Mouse (Mus musculus) kidney, postnatal 4 days (tissue): ENCODE measurements at regions not wholly inside any gene's neighbourhood (a gene's known extent, or its start where the extent isn't known, plus 50 kb on each side); places are given as distances from the start of the nearest gene placed in this dataset.

ENCODE experiments used
- DNase-seq, 2 experiments: peaks; one replicate each; pipeline ENCODE4 v3.0.0; 2021; ENCODE audit warnings: mixed read lengths in 2 of 2

- DNase-seq = peak in 1 of 2 experiments; percentile 10
Observed at GRCm38 (mm10) chr14:68973636-68974101, 320.4 kb downstream of the Synb start.

DNA sequence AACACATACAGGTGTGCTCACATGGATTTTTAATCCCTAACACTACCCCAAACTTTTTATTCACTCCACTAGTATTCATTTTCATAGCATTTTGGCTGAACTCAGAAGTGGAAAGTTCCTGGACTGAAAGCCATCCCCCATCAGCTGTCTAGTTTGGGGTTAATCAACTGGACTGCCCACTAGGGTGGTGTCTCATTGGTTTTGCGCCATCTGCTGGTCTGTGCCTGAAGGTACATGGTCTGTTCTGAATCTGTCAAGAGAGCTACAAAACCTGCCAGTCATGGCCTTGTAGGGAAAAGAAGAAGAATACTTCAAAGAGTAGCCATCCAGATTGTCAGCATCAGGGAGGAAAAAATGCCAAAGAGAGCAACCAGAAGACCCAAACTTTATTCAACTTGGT is 327.3 kb downstream of the Synb start:
- DNase-seq = peak; percentile 79

DNA sequence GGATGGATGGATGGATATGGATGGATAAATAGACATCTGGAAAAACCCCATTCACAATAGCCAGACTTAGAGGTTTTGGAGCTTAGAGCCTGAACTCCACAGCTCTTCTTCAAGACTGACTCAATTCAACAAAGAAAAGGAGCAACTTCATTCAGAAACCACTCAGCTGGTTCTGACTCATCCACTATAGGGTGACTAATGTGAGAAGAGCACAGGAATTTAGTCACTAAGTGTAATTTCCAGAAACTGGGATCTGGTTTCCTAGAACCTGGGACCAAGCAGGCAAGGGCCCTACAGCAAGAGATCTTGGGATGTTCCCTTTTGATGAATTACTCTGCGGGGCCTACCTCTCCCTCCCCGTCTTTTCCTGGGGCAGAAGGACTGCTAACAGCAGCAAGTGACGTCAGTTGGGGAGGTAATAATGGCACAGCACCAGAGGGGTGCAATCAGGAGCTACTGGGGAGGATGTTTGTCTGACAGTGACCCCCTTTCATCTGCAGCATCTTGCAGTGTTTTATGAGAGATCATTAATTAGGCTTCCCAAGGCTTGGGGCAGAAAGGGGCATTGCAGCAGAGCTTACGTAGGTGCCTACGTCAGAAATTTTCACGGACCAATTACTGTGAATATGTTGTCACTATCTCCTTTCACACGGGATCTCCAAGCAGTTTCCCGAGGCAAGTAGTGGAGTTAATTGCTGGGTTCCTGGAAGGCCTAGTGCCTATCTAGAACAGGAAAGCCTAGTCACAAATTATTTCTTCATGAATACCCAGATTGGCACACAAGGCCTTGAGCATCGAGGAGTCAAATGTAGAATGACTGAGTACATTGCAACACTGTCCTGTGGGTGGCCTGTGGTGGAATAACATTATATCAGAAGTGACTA is 339.3 kb downstream of the Synb start:
- no peak for DNase-seq

DNA sequence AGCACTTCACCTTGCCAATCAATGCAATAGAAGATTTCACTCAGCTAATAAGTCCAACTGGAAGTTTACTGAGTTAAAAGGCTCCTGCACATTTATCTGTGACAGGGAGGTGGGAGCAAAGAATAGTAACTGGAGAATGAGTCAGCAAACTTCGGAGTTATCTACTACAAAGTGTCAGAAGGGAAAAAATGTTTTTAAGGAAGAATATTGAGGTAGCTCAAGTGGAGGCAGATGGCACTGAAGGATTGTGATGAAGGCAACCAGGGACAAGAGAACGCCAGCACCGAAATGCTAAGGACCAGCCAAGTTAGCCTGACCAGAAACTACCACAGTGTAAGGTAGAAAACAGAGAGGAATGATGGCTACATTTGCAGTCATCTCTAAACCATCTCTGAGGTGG is 348.2 kb downstream of the Synb start:
- no peak for DNase-seq

GRCm38 (mm10) chr14:68945434-68945833 is 348.7 kb downstream of the Synb start:
- peak in 1 of 2 experiments; percentile 4 for DNase-seq

DNA sequence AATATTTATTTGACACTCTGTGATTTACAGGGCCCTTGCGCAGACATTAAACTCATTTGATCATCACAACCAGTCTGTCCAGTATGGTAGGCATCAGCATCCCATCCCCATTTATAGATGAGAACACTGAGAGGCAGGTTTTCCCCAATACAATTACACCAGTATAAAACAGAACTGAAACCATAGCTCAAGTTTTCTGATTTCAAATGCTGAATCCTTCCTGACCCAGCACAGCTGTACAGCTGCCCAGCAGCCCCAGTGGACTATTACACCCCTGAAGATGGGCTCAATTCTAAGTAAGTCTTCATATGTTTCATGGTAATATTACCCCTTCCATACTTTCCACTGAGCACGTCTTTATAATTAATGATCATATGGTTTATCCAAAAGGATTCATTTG is 352.3 kb downstream of the Synb start:
- DNase-seq = no peak

- DNase-seq = peak; percentile 14 to 20
Observed at GRCm38 (mm10) chr14:68941132-68941690, 352.9 kb downstream of the Synb start.

DNA sequence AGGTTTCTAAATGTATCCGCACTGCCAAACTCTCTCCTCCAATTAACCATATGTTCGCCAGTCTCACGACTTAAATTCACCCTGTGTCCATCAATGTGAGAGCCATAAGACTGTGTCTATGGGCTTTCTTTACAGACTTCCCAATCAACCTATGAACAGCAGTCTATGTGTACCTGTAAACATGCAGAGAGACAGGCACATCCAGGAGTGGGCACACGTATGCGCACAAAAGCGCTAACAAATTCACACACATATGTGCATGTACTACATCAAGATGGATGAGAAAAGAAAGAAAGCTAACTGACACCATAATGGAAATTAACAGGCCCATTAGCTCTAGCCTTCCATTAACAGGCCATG is 358.8 kb downstream of the Synb start:
- DNase-seq = no peak

DNA sequence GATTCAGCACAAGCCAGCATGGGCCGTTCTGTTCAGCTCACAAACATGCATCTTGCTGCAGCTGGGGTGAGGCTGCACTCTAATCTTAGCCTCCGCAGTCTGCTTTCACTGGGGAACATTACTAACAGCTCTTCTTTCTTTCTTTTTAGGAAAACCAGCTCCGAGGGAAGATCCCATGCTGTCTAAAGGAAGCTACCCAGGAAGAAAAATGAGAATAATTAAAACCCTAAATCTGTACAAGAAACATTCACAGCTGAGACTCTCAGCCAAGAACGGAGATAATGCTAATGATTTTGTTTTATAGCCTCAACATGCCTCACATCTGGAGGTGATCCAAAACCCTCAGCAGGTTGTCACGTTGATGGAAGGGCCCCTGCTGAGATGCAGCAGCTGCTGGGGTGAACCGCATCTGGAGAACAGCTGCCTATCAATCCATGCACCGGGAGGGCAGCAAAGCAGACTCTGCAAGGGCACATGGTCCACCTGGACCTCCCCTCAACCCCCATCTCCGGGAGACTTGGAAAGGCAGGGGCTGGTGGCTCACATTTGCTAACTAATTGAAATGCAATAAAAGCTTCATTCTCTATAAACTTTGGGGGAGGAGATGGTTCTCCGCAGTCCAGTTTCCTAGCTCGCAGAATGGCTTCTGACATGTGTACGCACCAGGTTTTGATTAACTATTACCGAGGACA is 359.3 kb downstream of the Synb start:
- peak; percentile 61 to 67 for DNase-seq

GRCm38 (mm10) chr14:68927814-68928213 is 366.3 kb downstream of the Synb start:
- DNase-seq = peak in 1 of 2 experiments; percentile 2

GRCm38 (mm10) chr14:68923054-68923453 is 371.0 kb downstream of the Synb start:
- peak; percentile 67 to 72 for DNase-seq

DNA sequence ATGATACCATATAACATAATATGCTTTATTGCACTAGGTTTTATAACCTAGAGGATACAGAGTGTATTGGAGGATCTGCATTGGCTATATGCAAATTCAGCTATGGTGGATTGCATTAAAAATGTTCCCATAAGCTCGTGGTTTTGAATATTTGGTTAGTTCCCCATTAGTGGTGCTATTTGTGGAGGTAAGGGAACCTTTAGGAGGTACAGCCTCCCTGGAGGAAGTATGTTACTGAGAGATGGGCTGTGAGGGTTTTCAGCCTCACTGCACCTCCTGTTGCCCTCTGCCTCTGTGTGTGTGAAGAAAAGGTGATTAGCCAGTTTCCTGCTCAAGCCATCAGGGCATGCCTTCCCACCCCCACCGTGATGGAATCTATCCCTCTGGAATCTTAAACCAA is 372.1 kb downstream of the Synb start:
- no peak for DNase-seq

- DNase-seq = no peak
Observed at GRCm38 (mm10) chr14:68918526-68919045, 375.5 kb downstream of the Synb start.

DNA sequence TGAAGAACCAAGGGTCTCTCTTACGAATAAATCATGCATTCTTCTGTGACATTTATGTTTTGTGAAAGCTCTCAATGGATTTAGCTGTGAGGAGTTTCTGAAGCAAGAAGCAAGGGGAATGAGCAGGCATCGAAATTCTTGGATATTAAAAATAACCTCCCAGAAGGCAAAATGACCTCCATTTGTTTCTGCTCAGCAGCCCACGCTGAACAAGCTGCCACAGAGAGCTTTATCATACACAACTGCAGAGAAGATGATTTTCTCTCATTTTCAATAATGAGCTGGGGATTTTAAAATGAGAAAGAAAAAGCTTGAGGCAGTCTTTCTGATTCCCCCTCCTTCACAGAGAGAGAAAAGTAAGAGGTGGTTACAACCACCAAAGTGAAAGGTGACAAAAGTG is 394.2 kb downstream of the Synb start:
- DNase-seq = no peak

DNA sequence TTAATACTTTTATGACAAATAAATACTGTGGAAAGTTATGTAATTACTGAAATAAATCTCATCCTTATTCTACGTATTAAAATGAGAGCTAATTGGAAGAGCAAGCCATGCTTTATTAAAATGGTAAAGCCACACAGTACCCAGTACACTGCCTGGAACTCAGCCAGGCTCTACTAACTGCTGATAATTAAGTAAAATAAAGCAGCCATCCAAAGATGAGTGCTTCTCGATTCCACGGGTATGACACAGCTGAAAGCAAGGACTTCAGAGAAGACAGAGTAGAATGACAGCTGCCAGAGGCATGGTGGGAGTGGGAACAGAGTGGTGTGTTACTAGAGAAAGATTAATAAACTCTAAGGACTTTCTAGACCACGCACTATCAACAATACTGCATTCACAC is 416.9 kb downstream of the Synb start:
- DNase-seq = no peak

DNA sequence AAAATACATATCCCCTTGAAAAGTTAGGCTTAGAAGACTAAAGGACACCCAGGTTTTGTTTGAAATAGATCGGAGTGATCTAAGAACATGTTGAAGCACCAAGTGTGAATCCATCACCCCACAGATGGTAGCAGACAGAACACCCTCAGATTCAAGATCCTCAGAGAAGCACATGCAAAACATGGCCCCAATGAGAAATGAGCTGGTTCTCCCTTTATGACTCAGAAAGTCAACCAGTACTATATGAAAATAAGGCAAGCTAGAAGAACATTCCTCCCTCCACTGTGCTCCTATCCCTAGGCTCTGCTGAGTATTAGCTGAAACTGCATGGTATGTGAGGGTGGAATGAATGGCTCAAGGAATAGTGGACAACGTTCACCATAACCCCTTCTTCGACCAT is 433.0 kb downstream of the Synb start:
- no peak for DNase-seq

GRCm38 (mm10) chr14:68857948-68858347 is 436.2 kb downstream of the Synb start:
- no peak for DNase-seq

DNA sequence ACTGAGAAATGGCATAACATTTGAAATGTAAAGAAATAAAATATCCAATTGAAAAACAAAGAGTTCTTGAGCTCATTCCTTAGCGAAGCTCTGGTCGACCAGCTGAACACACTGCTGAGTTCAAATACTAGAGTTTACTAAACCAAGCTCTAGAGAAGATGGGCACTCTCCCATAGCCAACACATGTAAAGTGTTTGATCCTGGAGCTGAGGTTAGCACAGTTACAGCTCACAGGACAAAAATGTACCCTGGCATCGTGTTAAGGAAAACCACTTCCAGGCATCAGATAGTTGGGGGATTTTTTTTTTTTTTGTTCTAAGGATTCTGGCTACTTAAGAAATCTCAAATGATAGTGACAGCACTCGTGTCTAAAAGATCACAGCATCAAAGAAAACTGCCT is 445.6 kb downstream of the Synb start:
- DNase-seq = no peak

GRCm38 (mm10) chr14:68847609-68848008 is 446.5 kb downstream of the Synb start:
- DNase-seq = no peak

GRCm38 (mm10) chr14:68820241-68820640 is 473.9 kb downstream of the Synb start:
- DNase-seq = no peak

DNA sequence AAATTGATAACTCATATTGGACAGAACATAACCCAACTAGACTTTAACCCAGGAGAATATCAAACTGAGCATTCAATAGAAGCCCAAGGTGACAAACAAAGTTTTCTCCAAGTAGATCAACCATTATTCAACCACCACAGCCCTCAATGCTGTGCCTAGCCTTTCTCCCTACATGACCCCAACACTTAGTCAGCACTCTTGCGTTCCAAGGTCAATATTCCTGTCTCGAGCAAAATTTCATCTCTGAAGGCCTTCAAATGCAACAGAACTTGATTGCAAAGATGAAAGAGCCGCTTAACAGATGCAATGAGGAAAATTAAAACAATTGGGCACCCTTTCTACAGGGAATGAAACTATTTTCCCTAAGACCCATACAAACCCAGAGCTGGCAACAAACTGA is 485.1 kb downstream of the Synb start:
- no peak for DNase-seq

- no peak for DNase-seq
Observed at GRCm38 (mm10) chr14:68807918-68808317, 486.2 kb downstream of the Synb start.

GRCm38 (mm10) chr14:68806646-68807045 is 487.5 kb downstream of the Synb start:
- DNase-seq = no peak

GRCm38 (mm10) chr14:68784395-68784794 is 509.7 kb downstream of the Synb start:
- no peak for DNase-seq
